Mouse (Mus musculus) gastrocnemius, postnatal 36 days (tissue): ENCODE measurements at regions not wholly inside any gene's neighbourhood (a gene's known extent, or its start where the extent isn't known, plus 50 kb on each side); places are given as distances from the start of the nearest gene placed in this dataset.

Experiments used
- DNase-seq, 2 experiments: peaks; one replicate each; pipeline ENCODE4 v3.0.0; 2022
- intact Hi-C: fragments of 180-260 bp; cut with DNase I; formaldehyde crosslinking; loops from one replicate; pipeline ENCODE4 v1.15.1; 2025

GRCm38 (mm10) chr8:12061237-12061636 lies 217.4 kb upstream of the A230072I06Rik start:
- no peak for DNase-seq
- intact Hi-C loops, result no loop called here

DNA sequence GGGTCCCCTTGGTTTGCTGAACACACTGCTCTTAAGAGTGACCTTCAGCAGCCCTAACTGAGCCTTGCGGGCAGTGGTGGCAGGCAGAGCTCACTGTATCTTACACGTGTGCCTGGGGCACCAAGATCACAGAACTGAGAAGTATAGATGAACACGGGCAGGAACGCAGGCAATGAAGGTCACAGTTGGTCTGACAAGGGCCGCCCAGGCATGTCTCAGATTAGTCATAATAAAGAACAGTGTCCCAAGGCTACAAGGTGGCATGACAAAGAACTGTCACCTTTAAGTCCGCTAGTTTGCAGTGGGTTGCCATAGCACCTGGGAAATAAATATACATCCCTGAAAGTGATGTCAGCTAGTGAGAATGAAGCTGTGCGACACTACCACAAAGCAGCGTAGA lies 215.9 kb upstream of the A230072I06Rik start:
- no peak for DNase-seq
- intact Hi-C loops, result no loop called here

DNA sequence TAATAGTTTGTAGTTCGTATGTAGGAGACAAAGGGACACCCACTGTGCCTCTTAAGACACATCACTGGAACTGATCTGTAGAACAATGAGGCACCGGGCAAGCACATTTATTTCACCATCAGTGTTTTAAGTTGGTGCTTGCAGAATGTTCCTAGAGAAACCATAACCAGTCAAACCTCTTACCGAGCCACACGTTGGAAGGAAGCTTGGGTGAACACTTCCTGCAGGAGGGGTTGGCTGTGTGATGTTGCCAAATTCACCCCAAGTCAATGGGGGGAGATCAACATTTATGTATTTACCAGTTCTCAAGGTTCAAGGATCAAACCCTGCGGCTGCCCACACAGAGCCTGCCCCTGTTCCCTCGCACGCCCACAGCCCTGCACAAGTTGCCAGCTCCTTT lies 214.0 kb upstream of the A230072I06Rik start:
- DNase-seq, result no peak
- intact Hi-C loops, result no loop called here

GRCm38 (mm10) chr8:12066454-12066853 lies 212.2 kb upstream of the A230072I06Rik start:
- no peak for DNase-seq
- intact Hi-C loops, result no loop called here

DNA sequence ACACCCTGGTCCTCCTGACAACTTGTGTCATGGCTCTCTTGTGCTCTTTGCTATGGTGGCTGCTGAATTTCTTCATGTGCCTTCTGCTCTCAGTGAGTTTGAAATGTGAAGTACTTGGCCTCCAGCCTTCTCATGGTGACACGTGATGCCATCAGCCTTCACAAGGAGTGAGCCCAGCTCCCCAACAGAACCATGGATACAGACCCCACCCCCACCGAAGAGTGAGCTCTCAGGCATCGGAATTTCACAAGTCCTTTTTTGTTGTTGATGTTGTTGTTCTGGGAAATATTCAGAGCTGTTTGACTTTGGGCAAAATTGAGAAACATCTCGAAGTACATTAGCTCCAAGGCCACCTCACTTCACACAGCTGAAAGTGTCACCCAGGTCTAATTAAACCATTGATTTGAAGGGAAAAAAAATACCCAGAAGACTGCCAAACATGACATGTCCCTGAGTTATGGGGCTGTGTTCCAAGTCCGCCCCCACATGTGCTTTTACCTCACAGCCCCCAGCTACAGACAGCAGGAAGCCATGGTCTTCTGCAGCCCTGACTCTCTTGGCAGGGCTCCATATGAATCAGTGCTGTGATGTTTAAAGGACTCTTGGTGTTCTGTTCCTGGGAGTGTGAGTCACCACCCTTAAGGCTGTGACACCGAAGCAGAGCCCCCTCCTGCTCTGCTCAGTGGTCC lies 205.2 kb upstream of the A230072I06Rik start:
- DNase-seq, result no peak
- intact Hi-C loops, result no loop called here

- intact Hi-C loops, result no loop called here
- no peak for DNase-seq
Observed at GRCm38 (mm10) chr8:12075943-12076342, 202.7 kb upstream of the A230072I06Rik start.

GRCm38 (mm10) chr8:12076811-12077375 lies 201.7 kb upstream of the A230072I06Rik start:
- intact Hi-C loops, result no loop called here
- no peak for DNase-seq

GRCm38 (mm10) chr8:12077896-12078295 lies 200.7 kb upstream of the A230072I06Rik start:
- intact Hi-C loops, result no loop called here

GRCm38 (mm10) chr8:12078679-12079566 lies 199.7 kb upstream of the A230072I06Rik start:
- intact Hi-C loops, result no loop called here
- DNase-seq, result no peak

More at GRCm38 (mm10) chr8:12077896-12078295, 200.7 kb upstream of the A230072I06Rik start:
- DNase-seq, result no peak

DNA sequence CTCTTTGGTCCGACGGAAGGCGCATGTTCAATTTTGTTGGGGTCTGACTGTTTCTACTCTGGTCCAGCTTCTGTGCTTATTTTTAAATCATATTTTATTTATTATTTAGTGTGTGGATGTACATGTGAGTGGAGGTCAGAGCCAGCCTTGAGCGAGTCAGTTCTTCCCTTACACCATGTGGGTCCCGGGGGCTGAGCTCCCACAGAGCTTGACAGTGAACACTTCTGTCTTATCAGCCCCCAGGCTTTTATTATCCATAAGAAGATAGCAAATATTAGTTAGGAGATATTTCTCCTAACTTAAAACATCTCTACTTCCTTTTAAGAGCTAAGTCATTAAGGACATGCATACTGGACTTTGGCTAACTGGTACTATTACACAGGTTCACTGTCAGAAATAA lies 197.1 kb upstream of the A230072I06Rik start:
- intact Hi-C loops, result no loop called here
- DNase-seq, result no peak

GRCm38 (mm10) chr8:12087192-12087800 lies 191.3 kb upstream of the A230072I06Rik start:
- DNase-seq, result no peak
- intact Hi-C loops, result no loop called here

- intact Hi-C loops, result no loop called here
- DNase-seq, result no peak
Observed at GRCm38 (mm10) chr8:12100145-12100544, 178.5 kb upstream of the A230072I06Rik start.

GRCm38 (mm10) chr8:12103296-12103695 lies 175.3 kb upstream of the A230072I06Rik start:
- DNase-seq, result no peak
- intact Hi-C loops, result no loop called here

- intact Hi-C loops, result no loop called here
- no peak for DNase-seq
Observed at GRCm38 (mm10) chr8:12105106-12105901, 173.3 kb upstream of the A230072I06Rik start.

GRCm38 (mm10) chr8:12108578-12108977 lies 170.0 kb upstream of the A230072I06Rik start:
- no peak for DNase-seq
- intact Hi-C loops, result no loop called here

DNA sequence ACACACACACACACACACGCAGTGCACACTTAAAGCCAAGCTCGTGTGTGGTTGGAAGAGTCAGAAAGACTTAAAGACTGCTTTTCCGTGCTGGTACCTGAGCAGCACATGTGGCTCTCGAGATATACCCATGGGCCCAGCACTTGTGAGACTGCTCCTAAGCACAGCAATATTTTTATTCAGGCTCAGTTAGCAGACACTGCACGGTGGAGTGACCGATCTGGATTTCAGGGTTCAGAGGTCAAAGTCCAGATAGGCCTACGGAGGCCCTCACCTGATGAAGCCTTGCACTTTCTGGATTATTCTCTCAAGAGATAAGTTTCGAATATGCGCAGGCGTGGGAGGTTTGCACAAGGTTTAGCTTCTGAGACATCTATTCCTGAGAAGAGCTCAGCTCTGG lies 167.0 kb upstream of the A230072I06Rik start:
- DNase-seq, result no peak
- intact Hi-C loops, result no loop called here

DNA sequence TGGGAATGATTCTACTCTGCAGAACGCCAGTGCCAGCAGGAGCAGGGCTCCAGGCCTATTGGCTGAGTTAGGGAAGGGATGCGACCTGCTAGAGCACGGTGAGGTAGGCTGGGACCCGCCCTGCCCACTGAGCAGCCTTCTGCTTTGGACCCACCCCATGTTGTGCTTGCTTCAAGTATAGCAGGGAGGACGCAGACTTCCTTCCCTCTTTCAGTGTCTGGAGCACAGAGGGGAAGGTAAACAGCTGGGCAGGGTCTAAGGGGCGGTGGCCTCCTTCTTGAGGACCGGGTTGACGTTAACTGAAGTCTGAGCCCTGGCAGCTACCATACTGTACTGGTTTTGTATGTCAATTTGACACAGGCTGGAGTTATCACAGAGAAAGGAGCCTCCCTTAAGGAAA lies 165.6 kb upstream of the A230072I06Rik start:
- intact Hi-C loops, result no loop called here
- DNase-seq, result no peak

DNA sequence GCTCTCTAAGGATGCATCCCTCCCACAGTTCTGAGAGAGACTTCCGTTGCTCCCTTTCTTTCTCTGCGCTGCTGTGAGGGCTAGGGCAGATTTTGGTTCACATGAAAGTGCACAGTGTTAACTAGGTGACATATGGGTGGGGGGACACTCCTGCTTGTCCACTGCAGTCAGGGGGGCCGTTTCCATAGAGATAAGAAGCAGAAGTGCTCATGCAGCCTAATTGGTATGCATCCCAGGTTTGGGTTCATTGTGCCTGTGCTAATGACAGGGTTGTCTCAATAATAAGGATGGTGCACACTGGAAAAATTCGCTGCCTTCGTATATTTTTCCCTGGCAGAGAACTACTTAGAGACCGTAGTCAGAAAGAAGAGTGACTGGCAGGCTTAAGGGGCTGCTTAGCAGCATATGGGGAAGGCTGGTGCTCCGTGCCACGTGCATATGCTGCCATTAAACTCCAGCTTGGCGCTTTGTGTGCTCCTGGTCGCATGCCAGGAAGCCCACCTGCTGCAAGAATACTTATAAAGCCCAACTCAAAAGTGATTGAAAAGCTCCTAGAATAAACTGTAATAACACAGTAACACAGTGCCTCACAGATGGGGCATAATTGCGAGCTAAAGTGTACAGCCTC lies 152.1 kb upstream of the A230072I06Rik start:
- DNase-seq, result no peak
- intact Hi-C loops, result no loop called here

DNA sequence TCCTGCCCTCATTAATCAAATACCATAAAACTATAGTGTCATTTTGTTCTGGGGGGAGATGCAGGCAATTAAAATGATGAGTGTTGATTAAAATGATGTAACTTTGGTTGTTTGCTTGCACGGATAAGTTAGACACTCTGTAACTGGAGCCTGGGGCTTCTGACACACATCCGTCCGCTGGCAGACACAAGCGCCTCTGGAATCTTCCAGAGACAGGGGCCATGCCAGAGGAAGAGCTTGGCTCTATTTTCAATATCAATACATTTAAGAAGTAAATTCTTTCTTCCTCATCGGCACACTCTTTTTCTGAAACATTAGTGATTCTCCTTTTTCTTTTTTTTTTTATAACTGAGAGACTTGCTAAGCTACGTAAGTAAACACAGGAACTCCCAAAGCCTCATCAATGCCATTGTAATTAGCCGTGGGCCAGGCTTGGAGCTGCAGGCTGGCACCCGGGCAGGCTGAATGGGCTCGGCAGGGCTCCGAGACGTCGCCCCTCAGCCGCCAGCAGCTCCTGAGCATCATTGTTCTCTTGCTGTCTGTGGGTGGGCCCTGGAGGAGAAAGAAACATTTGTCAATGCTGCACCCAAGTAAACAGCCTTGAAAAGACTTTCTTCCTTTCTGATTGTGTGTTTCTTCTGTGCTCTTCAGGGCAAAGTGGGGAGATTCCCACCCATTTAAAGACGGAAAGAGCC lies 151.4 kb upstream of the A230072I06Rik start:
- intact Hi-C loops, result no loop called here
- no peak for DNase-seq
